Comparison of ENCODE assay signal across 17 mouse cellular contexts in genomic region chr6:113062253-113062652, GRCm38 (mm10). TPM values are rescaled to one million over a fixed set of nuclear protein-coding genes. Genes with fewer than 3 reads are reported as not detected.
DNase-seq lines count a peak whose midpoint lies in the region; ATAC-seq and TF ChIP-seq lines count a peak whose summit lies in the region.
"Had no signal": no experiment of that assay in that cellular context is flagged by ENCODE, and none has a peak within 500 bp of the region (broad histone marks: within the 10 kb centered on the region; RNA-seq: fewer than 3 reads in every experiment).

No protein-coding gene starts in this region.

- H3K27ac ChIP-seq in embryonic facial prominence, embryonic 14.5 days (replicated peaks; ENCODE audit: low read depth, low read length): no peak overlapping the region
- no peak overlapping the region for H3K27ac ChIP-seq in embryonic facial prominence, embryonic 10.5 days (replicated peaks)
- H3K27ac ChIP-seq in liver, adult 2 months (replicated peaks; ENCODE audit: insufficient read depth, low read depth, low read length): 0 out of 2 replicates have a peak overlapping the region, but pooled peaks have one; percentile 22
- H3K27ac ChIP-seq: embryonic facial prominence, embryonic 13.5 days; heart, embryonic 13.5 days; limb, embryonic 12.5 days; lung, embryonic 15.5 days had no signal

- no peaks in the 10 kb centered on the region for H3K4me1 ChIP-seq in embryonic facial prominence, embryonic 14.5 days (ENCODE audit: control insufficient read depth, insufficient read depth, low read length)
- no peaks in the 10 kb centered on the region for H3K4me1 ChIP-seq in embryonic facial prominence, embryonic 10.5 days
- peaks cover 14% of the 10 kb centered on the region; the same call in 1 of the 2 replicates for H3K4me1 ChIP-seq in liver, adult 2 months (ENCODE audit: control insufficient read depth, insufficient read depth, low read length)
- H3K4me1 ChIP-seq: embryonic facial prominence, embryonic 13.5 days; heart, embryonic 13.5 days; limb, embryonic 12.5 days; lung, embryonic 15.5 days had no signal

- peak; percentile 17 for DNase-seq in embryonic facial prominence, embryonic 14.5 days (ENCODE audit: low spot score)
- DNase-seq in embryonic facial prominence, embryonic 10.5 days (ENCODE audit: low spot score): no peak
- DNase-seq in liver, adult 2 months (ENCODE audit: extremely low read depth, low read depth, low spot score): peak; percentile 85
- DNase-seq in liver: no peak
- peak; percentile 96 for DNase-seq in gonadal fat pad, adult 2 months (ENCODE audit: low read depth)
- peak; percentile 81 for DNase-seq in lung, postnatal 25 days (ENCODE audit: low spot score)
- no peak for DNase-seq in urinary bladder, postnatal 25 days (ENCODE audit: low spot score)
- no peak for DNase-seq in spleen, postnatal 10 days (ENCODE audit: low spot score in 2 of 2)
- DNase-seq: cerebellum, postnatal 25 days; right cerebral cortex, postnatal 25 days had no signal

- H3K36me3 ChIP-seq in embryonic facial prominence, embryonic 14.5 days (ENCODE audit: control insufficient read depth, insufficient read depth, low read length): peaks cover 96% of the 10 kb centered on the region
- peaks cover 99% of the 10 kb centered on the region for H3K36me3 ChIP-seq in embryonic facial prominence, embryonic 10.5 days (replicated peaks)
- peaks cover 52% of the 10 kb centered on the region for H3K36me3 ChIP-seq in liver, adult 2 months (ENCODE audit: control insufficient read depth, insufficient read depth, low read length)

- no peak for TF ChIP-seq CTCF in liver, adult 2 months (IDR thresholded peaks at IDR 0.05; ENCODE audit: low read depth, low read length)

- no peak overlapping the region for H3K9ac ChIP-seq in embryonic facial prominence, embryonic 14.5 days (ENCODE audit: low read depth, low read length)
- H3K9ac ChIP-seq in liver, adult 2 months (ENCODE audit: low read depth, low read length): no peak overlapping the region
- H3K9ac ChIP-seq: embryonic facial prominence, embryonic 13.5 days; heart, embryonic 13.5 days; limb, embryonic 12.5 days; lung, embryonic 15.5 days had no signal

- no peaks in the 10 kb centered on the region for H3K9me3 ChIP-seq in embryonic facial prominence, embryonic 14.5 days (ENCODE audit: control insufficient read depth, low read length)
- no peaks in the 10 kb centered on the region for H3K9me3 ChIP-seq in embryonic facial prominence, embryonic 10.5 days
- H3K9me3 ChIP-seq: embryonic facial prominence, embryonic 13.5 days; G1E; heart, embryonic 13.5 days; limb, embryonic 12.5 days; lung, embryonic 15.5 days had no signal

- peaks cover 2% of the 10 kb centered on the region; the same call in 1 of the 2 replicates for H3K79me2 ChIP-seq in liver, adult 2 months (ENCODE audit: control insufficient read depth, insufficient read depth, low read length)

- H3K4me3 ChIP-seq in embryonic facial prominence, embryonic 14.5 days (ENCODE audit: low read depth, low read length): no peak overlapping the region
- no peak overlapping the region for H3K4me3 ChIP-seq in embryonic facial prominence, embryonic 10.5 days
- H3K4me3 ChIP-seq in liver, adult 2 months (ENCODE audit: insufficient read depth, low read depth, low read length): no peak overlapping the region
- H3K4me3 ChIP-seq: embryonic facial prominence, embryonic 13.5 days; heart, embryonic 13.5 days; limb, embryonic 12.5 days; lung, embryonic 15.5 days had no signal

- no peak overlapping the region for H3K4me2 ChIP-seq in embryonic facial prominence, embryonic 14.5 days (ENCODE audit: low read depth, low read length)
- H3K4me2 ChIP-seq: embryonic facial prominence, embryonic 13.5 days; heart, embryonic 13.5 days; limb, embryonic 12.5 days; lung, embryonic 15.5 days; midbrain, embryonic 11.5 days had no signal

- WGBS in embryonic facial prominence, embryonic 14.5 days: 70% methylated on average over 3 of the region's 3 CpGs
- WGBS in embryonic facial prominence, embryonic 10.5 days: 77% methylated on average over 3 of the region's 3 CpGs
- WGBS in liver, adult 2 months: 18% methylated on average over 3 of the region's 3 CpGs

- no peaks in the 10 kb centered on the region for H3K27me3 ChIP-seq in embryonic facial prominence, embryonic 14.5 days (replicated peaks; ENCODE audit: control insufficient read depth, insufficient read depth, low read length)
- H3K27me3 ChIP-seq in embryonic facial prominence, embryonic 10.5 days (replicated peaks; ENCODE audit: low read depth, poor library complexity, severe bottlenecking): no peaks in the 10 kb centered on the region
- no peaks in the 10 kb centered on the region for H3K27me3 ChIP-seq in liver, adult 2 months (ENCODE audit: control insufficient read depth, insufficient read depth, low read length)
- H3K27me3 ChIP-seq: embryonic facial prominence, embryonic 13.5 days; heart, embryonic 13.5 days; limb, embryonic 12.5 days; lung, embryonic 15.5 days had no signal

- TF ChIP-seq POLR2A in liver, adult 2 months (IDR thresholded peaks at IDR 0.05; ENCODE audit: extremely low read depth, insufficient read depth, low read length): no peak

- peak; percentile 15; the same call in 1 of the 2 replicates for ATAC-seq in embryonic facial prominence, embryonic 14.5 days (ENCODE audit: low read depth)
- ATAC-seq: activated CD4-positive, CD25-positive, alpha-beta regulatory T cell, adult 4 months had no signal

RNA-seq across cellular contexts. Expression of gene Setd5, which starts 14.9 kb away (rescaled TPM):
- polyA plus RNA-seq in embryonic facial prominence, embryonic 14.5 days (2014; fragmentation: Nextera tagmentation; extraction: Ambion mirVana): 81.5 and 89.9 TPM in 2 replicates
- polyA plus RNA-seq in embryonic facial prominence, embryonic 10.5 days (2016; fragmentation: Nextera tagmentation; extraction: Ambion mirVana): 85.8 and 90.1 TPM in 2 replicates
- 28.1 and 35.4 TPM in 2 replicates for total RNA-seq in liver, adult 2 months (2014; rRNA removed)
- polyA plus RNA-seq in liver, adult 2 months (2012; rRNA removed): 8.8 and 11.8 TPM in 2 replicates
- 35.3 and 39.0 TPM in 2 replicates for polyA plus RNA-seq in gonadal fat pad, adult 2 months (2012; rRNA removed)

RNA-seq across cellular contexts. Expression of gene Thumpd3, which starts 16.2 kb away (rescaled TPM):
- 36.1 and 38.9 TPM in 2 replicates for polyA plus RNA-seq in embryonic facial prominence, embryonic 14.5 days (2014; fragmentation: Nextera tagmentation; extraction: Ambion mirVana)
- polyA plus RNA-seq in embryonic facial prominence, embryonic 10.5 days (2016; fragmentation: Nextera tagmentation; extraction: Ambion mirVana): 65.8 and 66.2 TPM in 2 replicates
- total RNA-seq in liver, adult 2 months (2014; rRNA removed): 20.1 and 21.8 TPM in 2 replicates
- 5.3 and 6.3 TPM in 2 replicates for polyA plus RNA-seq in liver, adult 2 months (2012; rRNA removed)
- polyA plus RNA-seq in gonadal fat pad, adult 2 months (2012; rRNA removed): 12.0 and 14.5 TPM in 2 replicates

Comparison
In these comparisons a context has a peak if more than half of its experiments do, and no peak if none do; other contexts are left out.
1. DNase-seq: peak in embryonic facial prominence, embryonic 14.5 days (single experiment), liver, adult 2 months (single experiment), gonadal fat pad, adult 2 months (single experiment) and lung, postnatal 25 days (single experiment); none in embryonic facial prominence, embryonic 10.5 days (single experiment), liver (single experiment), urinary bladder, postnatal 25 days (single experiment) and spleen, postnatal 10 days (0 of 2).